Mouse (Mus musculus) mammary gland, adult 2 months (tissue): ENCODE measurements around the gene Gm21977. TPM values are rescaled to one million over a fixed set of nuclear protein-coding genes. Genes with fewer than 3 reads are reported as not detected.

Experiments used
- polyA plus RNA-seq: library from polyadenylated mRNA; depleted of rRNA; stranded (reverse); fragments of >200 nt; gene quantifications from 2 replicates; pipeline ENCODE4 v1.2.3, GENCODE M21; 2012; ENCODE audit warnings: low replicate concordance; rRNA removed

Gm21977 gene
- polyA plus RNA-seq = not detected in 2 replicates

DNA sequence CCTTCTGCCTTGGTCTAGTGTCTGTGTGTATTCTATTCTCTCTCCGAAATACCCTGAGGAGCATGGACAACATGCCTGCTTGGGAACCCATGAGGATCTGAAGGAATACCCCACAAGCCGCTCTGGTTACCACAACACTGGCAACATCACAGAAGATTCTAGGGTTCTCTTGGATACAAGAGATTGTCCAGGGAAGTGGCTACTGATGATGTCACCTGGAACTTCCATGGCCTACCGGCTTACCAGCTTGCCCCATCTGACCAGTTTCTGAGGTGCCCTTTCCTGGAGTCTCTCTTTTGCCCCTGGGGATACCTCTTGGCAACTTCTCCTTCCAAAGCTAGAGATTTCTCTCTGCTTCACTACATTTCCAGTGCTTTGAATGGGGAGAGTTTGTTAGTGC lies at the start of gene Gm21977:
Gene Gm21977 (minus strand): TSS at position 101 of the 400 bp plus-strand sequence.

Other genes starting within 250 kb of the Gm21977 start
- not detected in 2 replicates for gene Gm3633, start 211.6 kb downstream of the Gm21977 start, polyA plus RNA-seq
- gene Gm10378, start 197.5 kb downstream of the Gm21977 start, polyA plus RNA-seq = not detected in 2 replicates
- gene Gm3015, start 84.7 kb downstream of the Gm21977 start, polyA plus RNA-seq = not detected in 2 replicates
- gene Gm10377, start 55.5 kb downstream of the Gm21977 start, polyA plus RNA-seq = not detected in 2 replicates
- gene Gm8082, start 140.1 kb upstream of the Gm21977 start, polyA plus RNA-seq = not detected in 2 replicates
- not detected in 2 replicates for gene Gm10376, start 162.2 kb upstream of the Gm21977 start, polyA plus RNA-seq
- gene Gm8094, start 223.2 kb upstream of the Gm21977 start, polyA plus RNA-seq = not detected in 2 replicates
- gene Gm8104, start 247.1 kb upstream of the Gm21977 start, polyA plus RNA-seq = not detected in 2 replicates